Mouse (Mus musculus) neural tube, embryonic 12.5 days (tissue): Measurements from ENCODE around the gene Arhgef11. TPM values are rescaled to one million over a fixed set of nuclear protein-coding genes. Genes with fewer than 3 reads are reported as not detected.
A peak's percentile ranks its signal among the peaks of the same experiment; 100 is the strongest.

Experiments
- ATAC-seq: fragments of 200-750 bp; cut with Nextera tagmentation; 2 replicates; pipeline ENCODE4 v1.8.0; 2017; ENCODE audit warnings: low read depth, mild to moderate bottlenecking, moderate TSS enrichment, moderate library complexity; ENCODE audit not compliant: low FRiP score
- H3K27ac ChIP-seq: fragments of 300-500 bp; sonication (generic); 2 replicates; pipeline ENCODE4 v1.5.1; 2016
- H3K27me3 ChIP-seq: fragments of 300-500 bp; sonication (generic); replicated peaks from 2 replicates; pipeline ENCODE4 v1.6.1; 2016; ENCODE audit warnings: mild to moderate bottlenecking
- H3K36me3 ChIP-seq: fragments of 300-500 bp; sonication (generic); 2 replicates; pipeline ENCODE4 v1.6.1; 2016; ENCODE audit warnings: mild to moderate bottlenecking
- H3K4me1 ChIP-seq: fragments of 300-500 bp; sonication (generic); 2 replicates; pipeline ENCODE4 v1.6.1; 2016
- H3K4me2 ChIP-seq: fragments of 300-500 bp; sonication (generic); replicated peaks from 2 replicates; pipeline ENCODE4 v1.6.1; 2016; ENCODE audit warnings: mild to moderate bottlenecking
- H3K4me3 ChIP-seq: fragments of 300-500 bp; sonication (generic); 2 replicates; pipeline ENCODE4 v1.5.1; 2016
- H3K9ac ChIP-seq: fragments of 300-500 bp; sonication (generic); 2 replicates; pipeline ENCODE4 v1.6.1; 2016; ENCODE audit warnings: mild to moderate bottlenecking
- H3K9me3 ChIP-seq: fragments of 300-500 bp; sonication (generic); 2 replicates; pipeline ENCODE4 v1.6.1; 2016; ENCODE audit warnings: mild to moderate bottlenecking
- WGBS: fragments of 180-500 bp; shearing (Covaris S2); methylation state at CpG from one replicate; pipeline ENCODE4 v1.1.7; 2016; 5-methylcytosine and 5-hydroxymethylcytosine counted together
- polyA plus RNA-seq: library from polyadenylated mRNA; unstranded; fragments of >200 nt; fragmentation: Nextera tagmentation; extraction: Ambion mirVana; gene quantifications from 2 replicates; pipeline ENCODE4 v1.2.1, GENCODE M21; 2016

The Arhgef11 gene
- polyA plus RNA-seq, 1 experiment from 2014 or later: 27.1 TPM

GRCm38 (mm10) chr3:87725396-87726160 is 108.2 kb downstream of the Arhgef11 start:
- Histone ChIP-seq H3K27me3 (no peaks in the 10 kb centered on the region), H3K9me3 (no peaks in the 10 kb centered on the region), H3K4me1 (no peaks in the 10 kb centered on the region), H3K36me3 (peaks cover 93% of the 10 kb centered on the region), H3K4me2 (no peak overlapping the region), H3K4me3 (no peak overlapping the region), H3K27ac (no peak overlapping the region), H3K9ac (no peak overlapping the region)
- WGBS: 97% methylated on average over 16 of the region's 16 CpGs
- ATAC-seq: no peak

GRCm38 (mm10) chr3:87726191-87726590 is 108.8 kb downstream of the Arhgef11 start:
- no peaks in the 10 kb centered on the region for H3K27me3 ChIP-seq
- ATAC-seq: no peak

GRCm38 (mm10) chr3:87728696-87729095 is 111.3 kb downstream of the Arhgef11 start:
- Histone ChIP-seq H3K9me3 (no peaks in the 10 kb centered on the region), H3K9ac (no peak overlapping the region), H3K4me1 (no peaks in the 10 kb centered on the region), H3K4me3 (no peak overlapping the region), H3K36me3 (peaks cover 95% of the 10 kb centered on the region), H3K4me2 (no peak overlapping the region), H3K27ac (no peak overlapping the region), H3K27me3 (no peaks in the 10 kb centered on the region)
- 92% methylated on average over 6 of the region's 6 CpGs for WGBS
- ATAC-seq: no peak

More at GRCm38 (mm10) chr3:87726191-87726590, 108.8 kb downstream of the Arhgef11 start:
- Histone ChIP-seq H3K9ac (no peak overlapping the region), H3K4me3 (no peak overlapping the region), H3K4me1 (no peaks in the 10 kb centered on the region), H3K9me3 (no peaks in the 10 kb centered on the region), H3K36me3 (peaks cover 93% of the 10 kb centered on the region), H3K27ac (no peak overlapping the region), H3K4me2 (no peak overlapping the region)
- WGBS: 97% methylated on average over 7 of the region's 7 CpGs

- Histone ChIP-seq H3K27me3 (no peaks in the 10 kb centered on the region), H3K27ac (no peak overlapping the region), H3K4me3 (no peak overlapping the region), H3K4me2 (no peak overlapping the region), H3K36me3 (peaks cover 96% of the 10 kb centered on the region), H3K9ac (no peak overlapping the region), H3K4me1 (no peaks in the 10 kb centered on the region), H3K9me3 (no peaks in the 10 kb centered on the region)
- ATAC-seq: no peak
- WGBS: 80% methylated on average over 4 of the region's 4 CpGs
Observed at GRCm38 (mm10) chr3:87733098-87733497, 115.7 kb downstream of the Arhgef11 start.

GRCm38 (mm10) chr3:87733984-87734761 is 116.8 kb downstream of the Arhgef11 start:
- H3K4me2 ChIP-seq: no peak overlapping the region
- no peak overlapping the region for H3K27ac ChIP-seq
- H3K36me3 ChIP-seq: peaks cover 94% of the 10 kb centered on the region
- no peaks in the 10 kb centered on the region for H3K4me1 ChIP-seq
- H3K4me3 ChIP-seq: no peak overlapping the region
- ATAC-seq: no peak
- no peaks in the 10 kb centered on the region for H3K27me3 ChIP-seq
- no peaks in the 10 kb centered on the region for H3K9me3 ChIP-seq
- 90% methylated on average over 11 of the region's 11 CpGs for WGBS
- H3K9ac ChIP-seq: no peak overlapping the region

- no peaks in the 10 kb centered on the region for H3K4me1 ChIP-seq
- H3K4me3 ChIP-seq: no peak overlapping the region
- H3K27ac ChIP-seq: no peak overlapping the region
- no peak for ATAC-seq
- H3K9me3 ChIP-seq: no peaks in the 10 kb centered on the region
- no peak overlapping the region for H3K4me2 ChIP-seq
- H3K9ac ChIP-seq: no peak overlapping the region
- 86% methylated on average over 9 of the region's 9 CpGs for WGBS
- no peaks in the 10 kb centered on the region for H3K27me3 ChIP-seq
- H3K36me3 ChIP-seq: peaks cover 92% of the 10 kb centered on the region
Observed at GRCm38 (mm10) chr3:87735335-87735734, 118.0 kb downstream of the Arhgef11 start.

- Histone ChIP-seq H3K27ac (no peak overlapping the region), H3K4me1 (no peaks in the 10 kb centered on the region), H3K9me3 (no peaks in the 10 kb centered on the region), H3K4me3 (no peak overlapping the region), H3K27me3 (no peaks in the 10 kb centered on the region), H3K9ac (no peak overlapping the region), H3K36me3 (peaks cover 64% of the 10 kb centered on the region), H3K4me2 (no peak overlapping the region)
- 63% methylated on average over 5 of the region's 5 CpGs for WGBS
- no peak for ATAC-seq
Observed at GRCm38 (mm10) chr3:87738906-87739305, 121.5 kb downstream of the Arhgef11 start.

- Histone ChIP-seq H3K36me3 (peaks cover 34% of the 10 kb centered on the region), H3K27me3 (no peaks in the 10 kb centered on the region), H3K4me3 (no peak overlapping the region), H3K4me2 (no peak overlapping the region), H3K27ac (no peak overlapping the region), H3K9me3 (no peaks in the 10 kb centered on the region), H3K4me1 (peaks cover 14% of the 10 kb centered on the region), H3K9ac (no peak overlapping the region)
- ATAC-seq: no peak
- WGBS: 88% methylated on average over 3 of the region's 3 CpGs
Observed at GRCm38 (mm10) chr3:87742013-87742412, 124.7 kb downstream of the Arhgef11 start.

GRCm38 (mm10) chr3:87742735-87743134 is 125.4 kb downstream of the Arhgef11 start:
- no peak for ATAC-seq
- no peak overlapping the region for H3K9ac ChIP-seq
- no peak overlapping the region for H3K4me2 ChIP-seq
- peaks cover 27% of the 10 kb centered on the region for H3K36me3 ChIP-seq
- H3K27ac ChIP-seq: no peak overlapping the region
- 87% methylated on average over 16 of the region's 16 CpGs for WGBS
- H3K4me3 ChIP-seq: no peak overlapping the region
- H3K27me3 ChIP-seq: no peaks in the 10 kb centered on the region
- peaks cover 14% of the 10 kb centered on the region for H3K4me1 ChIP-seq
- H3K9me3 ChIP-seq: no peaks in the 10 kb centered on the region

GRCm38 (mm10) chr3:87743927-87744326 is 126.6 kb downstream of the Arhgef11 start:
- WGBS: 86% methylated on average over 4 of the region's 4 CpGs
- no peak for ATAC-seq

GRCm38 (mm10) chr3:87745036-87745659 is 127.8 kb downstream of the Arhgef11 start:
- no peaks in the 10 kb centered on the region for H3K9me3 ChIP-seq
- no peaks in the 10 kb centered on the region for H3K27me3 ChIP-seq
- ATAC-seq: 0 out of 2 replicates have a peak, but pooled peaks have one; percentile 56
- peaks cover 9% of the 10 kb centered on the region; the same call in 1 of the 2 replicates for H3K36me3 ChIP-seq
- 32% methylated on average over 14 of the region's 18 CpGs for WGBS
- H3K27ac ChIP-seq: no peak overlapping the region
- no peak overlapping the region for H3K4me3 ChIP-seq
- peaks cover 14% of the 10 kb centered on the region for H3K4me1 ChIP-seq
- H3K9ac ChIP-seq: peak overlapping the region; percentile 38
- H3K4me2 ChIP-seq: peak overlapping the region; percentile 51

More at GRCm38 (mm10) chr3:87743927-87744326, 126.6 kb downstream of the Arhgef11 start:
- Histone ChIP-seq H3K36me3 (peaks cover 17% of the 10 kb centered on the region), H3K27me3 (no peaks in the 10 kb centered on the region), H3K27ac (no peak overlapping the region), H3K4me3 (no peak overlapping the region), H3K4me2 (no peak overlapping the region), H3K9me3 (no peaks in the 10 kb centered on the region), H3K4me1 (peaks cover 14% of the 10 kb centered on the region), H3K9ac (no peak overlapping the region)

GRCm38 (mm10) chr3:87748431-87748830 is 131.1 kb downstream of the Arhgef11 start, which contains the start of gene Lrrc71:
Lrrc71 (minus strand) TSS chr3:87748625.
- Histone ChIP-seq H3K27ac (no peak within 1 kb of the TSS), H3K4me2 (no peak within 1 kb of the TSS), H3K9me3 (no peaks in the 10 kb centered on the region), H3K4me3 (no peak within 1 kb of the TSS), H3K27me3 (no peaks in the 10 kb centered on the region), H3K9ac (no peak within 1 kb of the TSS), H3K4me1 (peaks cover 14% of the 10 kb centered on the region), H3K36me3 (no peaks in the 10 kb centered on the region)
- WGBS: 47% methylated on average over 13 of the region's 13 CpGs
- no peak for ATAC-seq
